Mouse (Mus musculus): ENCODE measurements at regions not wholly inside any gene's neighbourhood (a gene's known extent, or its start where the extent isn't known, plus 50 kb on each side); places are given as distances from the start of the nearest gene placed in this dataset.

DNA sequence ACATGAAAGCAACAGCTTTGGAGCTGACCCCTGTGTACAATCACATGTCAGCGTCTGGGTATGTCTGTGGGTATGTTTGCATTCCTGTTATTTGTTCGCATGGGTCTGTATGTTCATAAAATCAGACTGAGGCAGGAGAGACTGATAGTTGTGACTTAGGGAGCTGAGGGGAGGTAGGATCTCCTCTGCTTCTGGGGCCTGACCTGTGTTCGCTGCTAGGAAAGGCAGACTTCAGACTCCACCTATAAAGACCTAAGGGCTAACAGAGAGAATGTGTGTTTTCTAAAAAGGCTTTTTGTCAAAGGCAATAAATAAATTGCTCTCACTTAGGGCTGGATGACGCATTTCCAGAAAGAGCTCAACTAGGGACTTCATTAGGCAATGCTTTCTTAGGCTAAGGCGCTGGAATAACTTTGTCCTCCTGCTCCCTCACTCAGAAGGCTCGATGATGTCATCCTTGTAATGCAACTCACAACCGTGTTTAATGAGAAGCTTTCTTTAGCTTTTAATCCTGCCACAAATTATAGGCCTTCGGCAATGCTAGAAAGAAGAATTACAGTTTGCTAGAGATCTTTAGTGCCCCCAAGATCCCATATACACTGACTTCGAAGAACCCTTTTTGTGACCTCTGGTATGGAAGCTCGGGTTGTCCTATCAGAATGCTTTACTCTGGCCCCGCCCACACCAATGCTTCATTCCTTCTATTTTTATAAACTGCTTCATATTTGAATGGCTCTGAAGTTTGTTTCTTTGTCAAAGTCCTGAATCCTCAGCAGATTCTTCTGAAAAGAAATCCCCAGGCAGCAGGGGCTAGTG, 72.7 kb upstream of the Stac start:
- no peak overlapping the region for H3K4me3 ChIP-seq (ENCODE audit: control insufficient read depth in 1 of 2, insufficient read depth in 1 of 2, low read depth in 2 of 2, low read length in 2 of 2)
- no peak overlapping the region for H3K27ac ChIP-seq (ENCODE audit: control insufficient read depth, low read depth, low read length)
- no peaks in the 10 kb centered on the region for H3K27me3 ChIP-seq (ENCODE audit: control insufficient read depth in 1 of 2, insufficient read depth in 2 of 2, low read length in 2 of 2)
- H3K4me1 ChIP-seq (ENCODE audit: control insufficient read depth in 1 of 2, insufficient read depth in 2 of 2, low read length in 2 of 2): no peaks in the 10 kb centered on the region
- TF ChIP-seq UBTF (IDR thresholded peaks at IDR 0.05; ENCODE audit: borderline replicate concordance, insufficient read depth, low read depth, low read length) (no peak), RAD21 (IDR thresholded peaks at IDR 0.05; ENCODE audit: low read depth, low read length) (no peak), EP300 (IDR thresholded peaks at IDR 0.05; ENCODE audit: low read depth in 1 of 2, low read length in 2 of 2) (no peak), ZKSCAN1 (IDR thresholded peaks at IDR 0.05; ENCODE audit: low read depth, low read length) (no peak), MXI1 (IDR thresholded peaks at IDR 0.05; ENCODE audit: low read depth, low read length) (no peak), ZMIZ1 (IDR thresholded peaks at IDR 0.05; ENCODE audit: low read depth, low read length) (no peak), GATA1 (IDR thresholded peaks at IDR 0.05; ENCODE audit: low read depth, low read length) (no peak), POLR2A (IDR thresholded peaks at IDR 0.05; ENCODE audit: control insufficient read depth in 1 of 2, insufficient read depth in 1 of 2, low read depth in 1 of 2, low read length in 2 of 2, poor library complexity in 1 of 2) (no peak), MEF2A (IDR thresholded peaks at IDR 0.05; ENCODE audit: extremely low read depth, insufficient replicate concordance, low read depth, low read length, poor library complexity, severe bottlenecking) (no peak), E2F4 (IDR thresholded peaks at IDR 0.05; ENCODE audit: borderline replicate concordance, low read depth, low read length) (no peak), USF2 (IDR thresholded peaks at IDR 0.05; ENCODE audit: borderline replicate concordance in 1 of 2, insufficient read depth in 1 of 2, low read depth in 1 of 2, low read length in 2 of 2) (no peak), NELFE (IDR thresholded peaks at IDR 0.05; ENCODE audit: low read depth, low read length) (no peak), NRF1 (IDR thresholded peaks at IDR 0.05; ENCODE audit: insufficient read depth, low read depth, low read length, poor library complexity, severe bottlenecking) (no peak)
- H3K36me3 ChIP-seq (ENCODE audit: control insufficient read depth in 1 of 2, insufficient read depth in 2 of 2, low read length in 2 of 2): no peaks in the 10 kb centered on the region
- H3K9me3 ChIP-seq (replicated peaks; ENCODE audit: insufficient read depth, low read length): no peaks in the 10 kb centered on the region
- DNase-seq (ENCODE audit: low read depth, low spot score): no peak
- H3K9ac ChIP-seq (ENCODE audit: control insufficient read depth, low read depth, low read length, poor library complexity, severe bottlenecking): no peak overlapping the region
- no peaks in the 10 kb centered on the region for H3K79me2 ChIP-seq (ENCODE audit: control insufficient read depth, insufficient read depth, low read length, poor library complexity)

DNA sequence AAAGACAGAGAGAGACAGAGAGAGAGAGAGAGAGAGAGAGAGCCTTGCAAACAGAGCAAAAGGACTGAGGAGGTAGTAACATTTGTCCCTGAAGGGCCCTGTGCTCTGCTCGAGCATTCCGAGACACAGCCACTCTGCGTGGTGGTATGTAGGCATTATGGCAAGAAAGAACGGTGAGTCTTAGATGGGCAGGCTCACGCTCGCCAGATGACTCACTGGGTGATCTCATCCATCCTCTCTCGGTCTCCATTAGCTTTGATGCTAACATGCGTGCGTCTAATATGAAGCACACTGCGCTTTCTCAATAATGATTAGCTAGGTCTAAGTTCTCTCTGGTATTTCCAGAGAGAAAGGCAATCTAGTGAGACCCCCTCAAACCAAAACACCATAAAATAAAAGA, 65.1 kb upstream of the Stac start:
- no peak for DNase-seq (ENCODE audit: low read depth, low spot score)
- no peak overlapping the region for H3K4me3 ChIP-seq (ENCODE audit: control insufficient read depth in 1 of 2, insufficient read depth in 1 of 2, low read depth in 2 of 2, low read length in 2 of 2)
- H3K27me3 ChIP-seq (ENCODE audit: control insufficient read depth in 1 of 2, insufficient read depth in 2 of 2, low read length in 2 of 2): no peaks in the 10 kb centered on the region
- H3K27ac ChIP-seq (ENCODE audit: control insufficient read depth, low read depth, low read length): no peak overlapping the region
- TF ChIP-seq MAX (IDR thresholded peaks at IDR 0.05; ENCODE audit: low read length) (no peak), POLR2A (IDR thresholded peaks at IDR 0.05; ENCODE audit: control insufficient read depth in 1 of 2, insufficient read depth in 1 of 2, low read depth in 1 of 2, low read length in 2 of 2, poor library complexity in 1 of 2) (no peak), ZNF384 (IDR thresholded peaks at IDR 0.05; ENCODE audit: low read depth, low read length) (no peak), SIN3A (IDR thresholded peaks at IDR 0.05; ENCODE audit: low read length) (no peak), TAL1 (IDR thresholded peaks at IDR 0.05; ENCODE audit: low read length) (no peak), ZC3H11A (IDR thresholded peaks at IDR 0.05; ENCODE audit: low read depth, low read length) (no peak), USF1 (IDR thresholded peaks at IDR 0.05; ENCODE audit: low read depth, low read length) (no peak), GATA1 (IDR thresholded peaks at IDR 0.05; ENCODE audit: low read depth, low read length) (no peak), EP300 (IDR thresholded peaks at IDR 0.05; ENCODE audit: low read depth in 1 of 2, low read length in 2 of 2) (no peak)
- no peaks in the 10 kb centered on the region for H3K9me3 ChIP-seq (replicated peaks; ENCODE audit: insufficient read depth, low read length)
- no peak overlapping the region for H3K9ac ChIP-seq (ENCODE audit: control insufficient read depth, low read depth, low read length, poor library complexity, severe bottlenecking)
- no peaks in the 10 kb centered on the region for H3K79me2 ChIP-seq (ENCODE audit: control insufficient read depth, insufficient read depth, low read length, poor library complexity)
- no peaks in the 10 kb centered on the region for H3K4me1 ChIP-seq (ENCODE audit: control insufficient read depth in 1 of 2, insufficient read depth in 2 of 2, low read length in 2 of 2)
- H3K36me3 ChIP-seq (ENCODE audit: control insufficient read depth in 1 of 2, insufficient read depth in 2 of 2, low read length in 2 of 2): no peaks in the 10 kb centered on the region

Data from MEL (cell line).